Mouse (Mus musculus) naive thymus-derived CD4-positive, alpha-beta T cell, adult 2 months (primary cell): ENCODE data around the gene Sephs1.

Source experiments
- DNase-seq: peaks from one replicate; pipeline ENCODE4 v3.0.0-alpha.2; 2011; ENCODE audit warnings: low read depth

Sephs1 gene

GRCm38 (mm10) chr2:4881350-4882248 lies at the start of gene Sephs1:
Gene Sephs1, plus strand, starts transcription at chr2:4881564.
- peak; percentile 81 for DNase-seq

GRCm38 (mm10) chr2:4832166-4832565 lies 49.2 kb upstream of the Sephs1 start:
- DNase-seq: no peak

GRCm38 (mm10) chr2:4849449-4849848 lies 31.9 kb upstream of the Sephs1 start:
- DNase-seq: no peak

GRCm38 (mm10) chr2:4857186-4857585 lies 24.2 kb upstream of the Sephs1 start:
- no peak for DNase-seq

GRCm38 (mm10) chr2:4858161-4858560 lies 23.2 kb upstream of the Sephs1 start:
- no peak for DNase-seq

- peak; percentile 78 for DNase-seq
These were observed 17.2 kb upstream of the Sephs1 start for GRCm38 (mm10) chr2:4864008-4864816.

GRCm38 (mm10) chr2:4864817-4865296 lies 16.5 kb upstream of the Sephs1 start:
- no peak for DNase-seq

- DNase-seq: no peak
These were observed 13.2 kb upstream of the Sephs1 start for GRCm38 (mm10) chr2:4868028-4868725.

- DNase-seq: peak; percentile 55
These were observed 8.6 kb upstream of the Sephs1 start for GRCm38 (mm10) chr2:4872740-4873139.

- DNase-seq: no peak
These were observed 8.0 kb upstream of the Sephs1 start for GRCm38 (mm10) chr2:4873331-4873730.

- no peak for DNase-seq
These were observed 6.3 kb upstream of the Sephs1 start for GRCm38 (mm10) chr2:4875090-4875489.

- no peak for DNase-seq
These were observed 5.2 kb upstream of the Sephs1 start for GRCm38 (mm10) chr2:4876131-4876530.

GRCm38 (mm10) chr2:4880737-4881349 lies 521 bp upstream of the Sephs1 start:
- no peak for DNase-seq

- DNase-seq: peak; percentile 76
These were observed 956 bp downstream of the Sephs1 start for GRCm38 (mm10) chr2:4882249-4882791.

GRCm38 (mm10) chr2:4883009-4883704 lies 1.8 kb downstream of the Sephs1 start:
- peak; percentile 75 for DNase-seq

- no peak for DNase-seq
These were observed 5.5 kb downstream of the Sephs1 start for GRCm38 (mm10) chr2:4886896-4887295.

GRCm38 (mm10) chr2:4895598-4895997 lies 14.2 kb downstream of the Sephs1 start:
- no peak for DNase-seq

- DNase-seq: no peak
These were observed 15.6 kb downstream of the Sephs1 start for GRCm38 (mm10) chr2:4896970-4897369.

GRCm38 (mm10) chr2:4900624-4901023 lies 19.3 kb downstream of the Sephs1 start:
- no peak for DNase-seq

GRCm38 (mm10) chr2:4902346-4902745 lies 21.0 kb downstream of the Sephs1 start:
- DNase-seq: no peak

- no peak for DNase-seq
These were observed 25.8 kb downstream of the Sephs1 start for GRCm38 (mm10) chr2:4907120-4907519.
